Mouse (Mus musculus) WW6 (cell line): ENCODE results near the gene Spata45.

Source experiments
- DNase-seq: peaks from one replicate; pipeline ENCODE4 v3.0.0-alpha.2; 2013; ENCODE audit warnings: low read depth, low spot score

Gene Spata45

DNA sequence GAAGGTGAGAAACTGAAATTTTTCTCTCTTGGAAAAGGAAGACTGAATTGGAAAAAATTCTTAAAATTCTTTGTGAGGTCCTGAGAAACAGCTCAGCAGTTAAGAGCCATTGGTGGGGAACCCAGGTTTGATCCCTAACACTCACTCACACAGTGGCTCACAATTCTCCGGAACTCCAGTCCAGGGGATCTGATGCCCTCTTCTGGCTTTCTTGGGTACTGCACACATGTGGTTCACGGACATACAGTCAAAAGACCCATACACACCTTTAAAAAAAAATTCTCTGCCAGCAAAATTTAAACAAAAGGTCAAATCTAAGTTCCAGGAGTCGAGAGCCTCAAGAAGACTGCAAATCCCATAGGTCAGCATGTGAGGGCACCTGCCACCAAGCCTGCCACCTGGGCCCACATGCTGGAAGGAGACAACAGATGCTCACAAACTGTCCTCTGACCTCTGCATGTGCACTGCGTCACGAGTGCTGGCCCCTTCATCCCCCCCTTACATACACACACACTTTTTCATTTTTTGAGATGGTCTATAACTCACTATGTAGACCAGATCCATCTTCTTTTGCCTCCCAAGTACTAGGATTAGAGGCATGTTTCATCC is 48.6 kb downstream of the Spata45 start:
- DNase-seq: no peak

DNA sequence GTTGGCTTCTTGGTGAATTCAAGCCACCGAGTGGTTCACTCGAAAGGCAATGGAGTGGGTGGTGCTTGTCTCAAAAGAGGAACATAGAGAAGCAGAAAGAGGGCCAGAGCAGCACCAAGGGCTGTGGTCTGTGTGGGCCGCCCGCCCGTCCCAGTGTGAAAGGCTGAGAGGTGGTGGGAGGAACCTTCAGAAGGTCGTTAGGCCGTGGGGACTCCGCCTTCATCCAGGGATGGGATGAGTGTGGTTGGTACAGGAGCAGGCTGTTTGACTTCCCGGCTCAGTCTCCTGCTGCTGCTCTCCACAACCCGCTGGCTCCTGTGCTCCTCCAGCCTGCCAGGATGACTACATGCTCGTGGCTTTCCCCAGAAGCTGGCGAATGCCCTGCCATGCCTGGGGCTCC is 49.2 kb downstream of the Spata45 start:
- no peak for DNase-seq

DNA sequence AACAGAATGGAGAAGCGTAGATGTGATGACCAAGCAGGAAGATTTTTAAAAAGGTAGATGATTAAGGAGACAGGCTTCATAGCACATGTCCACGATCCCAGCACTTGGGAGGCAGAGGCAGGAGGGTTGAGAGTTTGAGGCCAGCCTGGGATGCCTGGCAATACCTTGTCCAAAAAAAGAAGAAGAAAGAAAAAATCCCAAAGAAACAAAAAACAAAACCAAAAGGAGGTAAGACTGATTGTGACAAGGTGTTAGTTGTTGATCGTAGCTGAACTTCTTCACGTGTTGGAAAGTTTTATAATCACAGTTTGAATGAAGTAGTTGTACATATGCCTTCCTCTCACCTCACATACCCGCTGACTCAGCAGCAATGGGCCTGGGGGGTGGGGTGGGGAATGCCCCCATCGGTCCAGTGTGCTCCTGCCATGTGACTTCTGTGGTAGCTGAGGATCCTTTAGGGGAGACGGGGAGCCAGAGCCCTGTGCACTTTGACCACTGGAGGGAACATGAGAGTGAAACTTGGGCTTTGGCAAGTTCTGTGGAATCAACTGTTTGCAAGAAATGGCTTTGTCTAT is 50.0 kb downstream of the Spata45 start:
- DNase-seq: no peak

DNA sequence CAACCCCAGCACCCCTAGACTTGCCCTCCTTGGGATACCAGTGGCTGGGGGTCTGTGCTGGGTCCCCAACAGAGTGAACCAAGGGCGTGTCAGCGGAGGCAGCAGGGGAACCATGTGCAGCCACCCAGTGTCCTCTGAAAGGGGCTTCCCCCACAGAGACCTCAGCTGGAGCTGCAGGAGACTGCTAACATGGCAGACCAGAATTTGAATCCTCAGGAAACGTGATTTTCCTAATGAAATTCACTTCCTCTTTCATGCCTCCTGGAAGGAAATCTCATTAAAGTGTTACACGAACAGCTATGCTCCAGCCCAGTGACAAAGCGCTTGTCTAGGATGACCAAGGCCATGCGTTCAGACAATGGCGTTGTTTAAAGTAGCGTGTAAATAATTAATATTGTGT is 50.5 kb downstream of the Spata45 start:
- DNase-seq: no peak

DNA sequence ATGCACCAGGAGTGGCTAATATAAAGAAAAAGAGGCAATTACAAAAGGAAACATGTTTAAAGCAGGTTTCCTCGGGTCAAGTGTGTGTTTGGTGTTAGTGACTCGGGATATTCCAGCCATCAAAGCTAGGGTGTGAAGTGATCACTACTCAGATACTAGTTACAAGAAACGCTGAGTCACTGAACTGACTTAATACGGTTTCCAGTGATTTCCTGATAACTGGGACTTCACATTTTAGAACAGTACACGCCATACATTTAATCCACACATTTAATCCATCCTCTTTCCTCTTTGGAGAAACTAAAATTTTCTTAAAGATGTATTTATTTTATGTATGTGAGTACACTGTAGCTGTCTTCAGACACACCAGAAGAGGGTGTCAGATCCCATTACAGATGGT is 51.5 kb downstream of the Spata45 start:
- DNase-seq: no peak

DNA sequence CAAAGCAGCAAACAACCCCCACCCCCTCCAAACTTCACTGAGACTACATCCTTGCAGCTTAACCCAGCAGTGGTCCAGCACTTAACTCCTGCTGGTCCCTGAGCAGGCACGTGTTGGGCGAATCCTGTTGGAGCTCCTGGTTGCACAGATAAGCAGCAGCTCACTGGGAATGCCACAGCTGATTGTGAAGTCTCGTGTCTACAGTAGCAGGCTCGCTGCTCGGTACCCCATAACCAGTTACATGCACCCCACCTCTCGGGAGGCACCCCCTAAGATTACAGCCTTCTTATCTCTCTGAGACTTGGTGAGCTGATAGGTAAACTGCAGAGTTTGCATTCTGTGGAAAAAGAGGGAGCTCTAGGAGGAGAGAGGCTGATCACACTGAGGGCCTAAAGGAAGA is 52.9 kb downstream of the Spata45 start:
- DNase-seq: no peak

DNA sequence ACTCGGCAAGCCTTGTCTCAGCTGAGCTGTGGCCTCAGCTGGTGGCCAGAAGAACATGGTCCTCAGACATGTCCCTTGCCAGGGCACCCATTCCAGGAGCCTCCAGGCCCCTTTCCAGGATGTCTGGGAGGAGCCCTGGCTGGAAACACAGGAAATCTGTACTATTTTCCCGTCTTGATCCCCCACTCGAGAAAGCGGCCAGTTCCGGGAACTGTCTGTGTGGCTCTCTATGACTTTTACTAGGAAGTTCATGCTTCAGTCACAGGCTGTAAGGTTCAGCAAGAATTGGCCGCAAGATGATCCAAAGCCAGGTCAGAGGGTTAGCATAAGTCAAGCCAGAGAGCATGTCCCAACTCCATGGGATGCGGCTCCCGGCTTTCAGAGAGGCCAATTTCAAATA is 55.6 kb downstream of the Spata45 start:
- DNase-seq: no peak
